Mouse (Mus musculus) hindbrain, embryonic 14.5 days (tissue): ENCODE data around the gene Mettl18. TPM values are rescaled to one million over a fixed set of nuclear protein-coding genes. Genes with fewer than 3 reads are reported as not detected.
A peak's percentile ranks its signal among the peaks of the same experiment; 100 is the strongest.
"Not testable (repeated sequence)": the region's sequence is repeated elsewhere in the genome, so short reads cannot be mapped to it uniquely, and the experiment has no call there.

ENCODE experiments used
- ATAC-seq: fragments of 200-750 bp; cut with Nextera tagmentation; 2 replicates; pipeline ENCODE4 v1.8.0; 2017; ENCODE audit warnings: moderate number of reproducible peaks, mild to moderate bottlenecking, moderate TSS enrichment, moderate library complexity; ENCODE audit not compliant: low FRiP score
- DNase-seq: peaks from one replicate; pipeline ENCODE4 v3.0.0-alpha.2; 2015; ENCODE audit warnings: low spot score
- H3K27ac ChIP-seq: fragments of 300-500 bp; sonication (generic); 2 replicates; pipeline ENCODE4 v1.5.1; 2014; ENCODE audit warnings: mild to moderate bottlenecking, moderate library complexity
- H3K27me3 ChIP-seq: fragments of 300-500 bp; sonication (generic); 2 replicates; pipeline ENCODE4 v1.6.1; 2014; ENCODE audit warnings: mild to moderate bottlenecking, low read length, mixed read lengths; ENCODE audit not compliant: control insufficient read depth, insufficient read depth
- H3K36me3 ChIP-seq: fragments of 300-500 bp; sonication (generic); replicated peaks from 2 replicates; pipeline ENCODE4 v1.6.1; 2014; ENCODE audit not compliant: control insufficient read depth, insufficient read depth
- H3K4me1 ChIP-seq: fragments of 300-500 bp; sonication (generic); replicated peaks from 2 replicates; pipeline ENCODE4 v1.6.1; 2014; ENCODE audit warnings: antibody characterized with exemption, low read length, mixed read lengths; ENCODE audit not compliant: control insufficient read depth, insufficient read depth
- H3K4me2 ChIP-seq: fragments of 300-500 bp; sonication (generic); replicated peaks from 2 replicates; pipeline ENCODE4 v1.6.1; 2014; ENCODE audit warnings: mild to moderate bottlenecking, moderate library complexity
- H3K4me3 ChIP-seq: fragments of 300-500 bp; sonication (generic); replicated peaks from 2 replicates; pipeline ENCODE4 v1.5.1; 2014; ENCODE audit warnings: mild to moderate bottlenecking, low read length
- H3K9ac ChIP-seq: fragments of 300-500 bp; sonication (generic); 2 replicates; pipeline ENCODE4 v1.6.1; 2014
- H3K9me3 ChIP-seq: fragments of 300-500 bp; sonication (generic); 2 replicates; pipeline ENCODE4 v1.6.1; 2016; ENCODE audit warnings: low read length; ENCODE audit not compliant: control insufficient read depth
- WGBS: fragments of 180-500 bp; shearing (Covaris S2); extraction: QIAGEN DNeasy Blood & Tissue Kit; methylation state at CpG from one replicate; pipeline ENCODE4 v1.1.7; 2014; 5-methylcytosine and 5-hydroxymethylcytosine counted together
- polyA plus RNA-seq: library from polyadenylated mRNA; unstranded; fragments of >200 nt; fragmentation: Nextera tagmentation; extraction: Ambion mirVana; gene quantifications from 2 replicates; pipeline ENCODE4 v1.2.1, GENCODE M21; 2014

The Mettl18 gene
- polyA plus RNA-seq, 1 experiment from 2014 or later = 9.1 TPM

DNA sequence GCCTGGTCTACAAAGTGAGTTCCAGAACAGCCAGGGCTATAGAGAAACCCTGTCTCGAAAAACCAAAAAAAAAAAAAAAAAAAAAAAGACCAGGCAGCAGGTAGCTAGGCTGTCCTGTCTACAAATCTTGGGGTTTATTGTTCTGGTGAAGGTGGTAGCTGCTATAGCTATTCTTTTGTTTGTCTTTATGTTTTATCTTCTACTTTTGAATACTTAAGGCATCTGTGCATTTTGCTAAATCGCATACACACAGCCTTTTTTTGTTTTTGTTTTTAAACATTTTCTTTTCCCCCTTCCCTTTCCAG lies 872 bp downstream of the Mettl18 start:
- no peaks in the 10 kb centered on the region for H3K9me3 ChIP-seq
- no peaks in the 10 kb centered on the region for H3K27me3 ChIP-seq
- H3K36me3 ChIP-seq = no peaks in the 10 kb centered on the region
- peaks cover 8% of the 10 kb centered on the region; the same call in 1 of the 2 replicates for H3K4me1 ChIP-seq
- H3K4me2 ChIP-seq = peak overlapping the region; percentile 50
- ATAC-seq = no peak
- H3K4me3 ChIP-seq = peak overlapping the region; percentile 56
- peak overlapping the region; percentile 76 for H3K27ac ChIP-seq
- peak overlapping the region; percentile 75 for H3K9ac ChIP-seq
- WGBS = 89% methylated on average over 1 of the region's 2 CpGs
- no peak for DNase-seq

- Histone ChIP-seq H3K9ac (no peak overlapping the region), H3K27me3 (no peaks in the 10 kb centered on the region), H3K4me1 (no peaks in the 10 kb centered on the region), H3K4me3 (no peak overlapping the region), H3K4me2 (no peak overlapping the region), H3K27ac (no peak overlapping the region), H3K36me3 (no peaks in the 10 kb centered on the region), H3K9me3 (no peaks in the 10 kb centered on the region)
- 59% methylated on average over 6 of the region's 6 CpGs for WGBS
- DNase-seq (no peak), ATAC-seq (no peak)
These were observed 7.3 kb downstream of the Mettl18 start for GRCm38 (mm10) chr1:164001831-164002452.

DNA sequence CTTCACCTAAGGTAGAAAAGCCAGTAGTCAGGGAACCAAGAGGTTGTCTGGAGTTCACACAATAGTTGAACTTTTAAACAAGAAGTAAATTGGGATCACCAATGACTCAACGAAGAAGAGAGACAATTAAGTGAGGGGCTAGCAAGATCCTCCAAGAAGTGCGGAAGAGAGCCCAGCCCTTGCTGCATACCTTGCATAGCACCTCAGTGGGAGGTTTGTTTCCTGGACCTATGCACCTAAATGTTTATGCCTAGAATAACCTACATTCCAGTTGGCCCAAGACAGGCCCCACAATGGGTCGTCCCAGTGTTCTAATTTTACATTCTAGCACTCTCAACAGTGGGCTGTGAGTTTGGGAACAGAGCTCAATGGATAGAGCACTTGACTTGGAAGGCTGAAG lies 9.6 kb downstream of the Mettl18 start:
- Histone ChIP-seq H3K4me1 (no peaks in the 10 kb centered on the region), H3K4me2 (no peak overlapping the region), H3K27ac (no peak overlapping the region), H3K9me3 (no peaks in the 10 kb centered on the region), H3K27me3 (no peaks in the 10 kb centered on the region), H3K4me3 (no peak overlapping the region), H3K9ac (no peak overlapping the region), H3K36me3 (no peaks in the 10 kb centered on the region)
- no peak for DNase-seq
- no peak for ATAC-seq
- 85% methylated on average over 3 of the region's 3 CpGs for WGBS

GRCm38 (mm10) chr1:164009235-164009634 lies 14.5 kb downstream of the Mettl18 start:
- H3K4me3 ChIP-seq = no peak overlapping the region
- no peaks in the 10 kb centered on the region for H3K27me3 ChIP-seq
- no peak overlapping the region for H3K27ac ChIP-seq
- DNase-seq (no peak), ATAC-seq (no peak)
- 41% methylated on average over 2 of the region's 2 CpGs for WGBS
- H3K9ac ChIP-seq = no peak overlapping the region
- H3K4me1 ChIP-seq = no peaks in the 10 kb centered on the region
- no peaks in the 10 kb centered on the region for H3K9me3 ChIP-seq
- H3K36me3 ChIP-seq = no peaks in the 10 kb centered on the region
- H3K4me2 ChIP-seq = no peak overlapping the region

DNA sequence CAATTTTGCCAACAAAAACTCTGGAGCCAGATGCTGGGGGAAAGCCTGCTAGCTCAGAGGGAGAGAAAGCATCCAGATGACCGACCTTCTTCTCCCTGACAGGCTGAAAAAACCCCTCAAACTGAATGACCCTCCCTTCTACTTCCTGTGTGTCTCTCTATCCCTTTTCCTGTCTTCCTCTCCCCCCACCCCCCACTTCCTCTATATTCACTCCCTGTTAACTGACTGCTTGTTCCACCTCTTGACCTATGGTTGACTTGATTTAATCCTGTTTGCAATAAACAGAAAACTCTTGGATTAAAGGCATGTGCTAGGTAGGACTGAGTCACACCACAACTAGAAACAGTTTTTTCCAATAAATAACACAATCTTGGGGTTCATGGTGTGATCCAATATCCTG lies 19.9 kb downstream of the Mettl18 start:
- 79% methylated on average over 1 of the region's 1 CpGs for WGBS
- DNase-seq = no peak
- Histone ChIP-seq H3K36me3 (no peaks in the 10 kb centered on the region), H3K4me1 (no peaks in the 10 kb centered on the region), H3K4me3 (no peak overlapping the region), H3K9ac (no peak overlapping the region), H3K27me3 (no peaks in the 10 kb centered on the region), H3K27ac (no peak overlapping the region), H3K9me3 (no peaks in the 10 kb centered on the region), H3K4me2 (no peak overlapping the region)
- ATAC-seq = no peak

GRCm38 (mm10) chr1:164018221-164018896 lies 23.7 kb downstream of the Mettl18 start:
- Histone ChIP-seq H3K4me1 (no peaks in the 10 kb centered on the region), H3K27ac (no peak overlapping the region), H3K9ac (no peak overlapping the region), H3K4me2 (no peak overlapping the region), H3K9me3 (no peaks in the 10 kb centered on the region), H3K4me3 (no peak overlapping the region), H3K36me3 (no peaks in the 10 kb centered on the region), H3K27me3 (no peaks in the 10 kb centered on the region)
- ATAC-seq (no peak), DNase-seq (no peak)
- WGBS = 76% methylated on average over 16 of the region's 16 CpGs

- DNase-seq = no peak
- 22% methylated on average over 6 of the region's 6 CpGs for WGBS
- no peaks in the 10 kb centered on the region for H3K36me3 ChIP-seq
These were observed 25.1 kb downstream of the Mettl18 start for GRCm38 (mm10) chr1:164019789-164020188.

DNA sequence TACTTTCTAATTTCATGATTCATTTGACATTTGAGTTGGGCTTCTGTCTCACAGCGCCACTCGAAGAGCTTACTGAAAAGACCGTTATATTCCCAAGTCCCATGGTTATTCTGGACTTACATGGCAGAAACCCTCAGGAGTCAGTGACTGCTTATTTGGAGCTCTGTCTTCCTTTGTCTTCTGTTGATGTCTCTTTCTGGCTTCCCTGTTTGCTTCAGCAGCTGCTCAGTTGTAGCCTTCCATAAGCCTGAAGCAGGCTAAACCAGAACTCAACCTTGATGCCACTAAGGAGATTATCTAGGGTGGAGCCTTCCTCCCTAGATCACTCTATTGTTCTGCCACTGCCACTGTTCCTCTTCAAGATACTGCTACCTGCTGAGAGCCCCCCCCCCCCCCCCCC lies 26.1 kb downstream of the Mettl18 start:
- not testable (repeated sequence) for H3K9ac ChIP-seq, ATAC-seq, H3K9me3 ChIP-seq, H3K27ac ChIP-seq, DNase-seq, H3K4me2 ChIP-seq, H3K27me3 ChIP-seq, H3K4me3 ChIP-seq, H3K4me1 ChIP-seq, H3K36me3 ChIP-seq
- WGBS = 79% methylated on average over 3 of the region's 3 CpGs

More at GRCm38 (mm10) chr1:164019789-164020188, 25.1 kb downstream of the Mettl18 start:
- Histone ChIP-seq H3K27me3 (no peaks in the 10 kb centered on the region), H3K9me3 (no peaks in the 10 kb centered on the region), H3K4me1 (no peaks in the 10 kb centered on the region), H3K4me3 (no peak overlapping the region), H3K27ac (no peak overlapping the region), H3K9ac (no peak overlapping the region), H3K4me2 (no peak overlapping the region)
- no peak for ATAC-seq

DNA sequence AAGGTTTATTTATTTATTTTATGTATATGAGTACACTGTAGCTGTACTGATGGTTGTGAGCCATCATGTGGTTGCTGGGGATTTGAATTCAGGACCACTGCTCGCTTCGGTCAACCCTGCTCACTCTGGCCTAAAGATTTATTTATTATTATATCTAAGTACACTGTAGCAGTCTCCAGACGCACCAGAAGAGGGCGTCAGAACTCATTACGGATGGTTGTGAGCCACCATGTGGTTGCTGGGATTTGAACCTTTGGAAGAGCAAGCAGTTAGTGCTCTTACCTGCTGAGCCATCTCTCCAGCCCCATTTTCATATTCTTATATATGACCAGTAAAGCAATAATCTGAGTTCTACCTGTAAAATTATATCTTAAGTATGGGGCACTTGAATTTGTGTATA lies 27.4 kb downstream of the Mettl18 start:
- DNase-seq, H3K4me3 ChIP-seq: not testable (repeated sequence)
- WGBS = 83% methylated on average over 5 of the region's 5 CpGs

More for the DNA sequence above, 27.4 kb downstream of the Mettl18 start:
- H3K4me2 ChIP-seq, H3K27ac ChIP-seq, H3K27me3 ChIP-seq, H3K36me3 ChIP-seq, ATAC-seq, H3K4me1 ChIP-seq, H3K9me3 ChIP-seq, H3K9ac ChIP-seq: not testable (repeated sequence)
